Mouse (Mus musculus) megakaryocyte-erythroid progenitor cell, adult 5-6 weeks (primary cell): ENCODE data around the gene Calm3. TPM values are rescaled to one million over a fixed set of nuclear protein-coding genes. Genes with fewer than 3 reads are reported as not detected.
A peak's percentile ranks its signal among the peaks of the same experiment; 100 is the strongest.

Experiments used
- ATAC-seq: replicated peaks from 2 replicates; pipeline ENCODE4 v1.8.0; 2016; ENCODE audit warnings: mild to moderate bottlenecking, inconsistent platforms; ENCODE audit not compliant: severe bottlenecking, poor library complexity, low FRiP score, low TSS enrichment
- total RNA-seq, 2 experiments: library from RNA; stranded (forward) in 1 of 2; stranded (reverse) in 1 of 2; fragments of 200-1000, 215-1000 nt in 1 of 2; fragments of >200 nt in 1 of 2; fragmentation: Nextera tagmentation in 1 of 2; gene quantifications; 2 replicates each; pipeline ENCODE4 v1.2.3; 2014 to 2017

Calm3 gene
- total RNA-seq, 2 experiments from 2014 or later = 291 to 512 TPM

- no peak for ATAC-seq
Observed at GRCm38 (mm10) chr7:16918014-16918413, 5.9 kb downstream of the Calm3 start.

- ATAC-seq = no peak
Observed at GRCm38 (mm10) chr7:16917447-16917846, 6.5 kb downstream of the Calm3 start.

- peak; percentile 24; the same call in 1 of the 2 replicates for ATAC-seq
Observed at GRCm38 (mm10) chr7:16916342-16917265, 7.3 kb downstream of the Calm3 start.

GRCm38 (mm10) chr7:16915461-16916340 lies 8.2 kb downstream of the Calm3 start:
- no peak for ATAC-seq

GRCm38 (mm10) chr7:16914453-16915343 lies 9.2 kb downstream of the Calm3 start:
- no peak for ATAC-seq

- ATAC-seq = peak; percentile 73
Observed at GRCm38 (mm10) chr7:16913806-16914452, 10.0 kb downstream of the Calm3 start.

GRCm38 (mm10) chr7:16912360-16912759 lies 11.6 kb downstream of the Calm3 start:
- no peak for ATAC-seq

- no peak for ATAC-seq
Observed at GRCm38 (mm10) chr7:16911904-16912303, 12.0 kb downstream of the Calm3 start.

- no peak for ATAC-seq
Observed at GRCm38 (mm10) chr7:16909909-16910308, 14.0 kb downstream of the Calm3 start.

GRCm38 (mm10) chr7:16908859-16909258 lies 15.1 kb downstream of the Calm3 start:
- ATAC-seq = no peak

GRCm38 (mm10) chr7:16908367-16908766 lies 15.5 kb downstream of the Calm3 start:
- ATAC-seq = no peak

GRCm38 (mm10) chr7:16907842-16908241 lies 16.1 kb downstream of the Calm3 start:
- ATAC-seq = no peak

- ATAC-seq = no peak
Observed at GRCm38 (mm10) chr7:16906889-16907559, 16.9 kb downstream of the Calm3 start.

GRCm38 (mm10) chr7:16906281-16906680 lies 17.6 kb downstream of the Calm3 start, which contains the start of gene Ptgir:
Ptgir (plus strand) TSS chr7:16906490.
- no peak for ATAC-seq

- peak; percentile 56; the same call in 1 of the 2 replicates for ATAC-seq
Observed at GRCm38 (mm10) chr7:16905491-16906021, 18.4 kb downstream of the Calm3 start.

- ATAC-seq = no peak
Observed at GRCm38 (mm10) chr7:16904120-16904675, 19.7 kb downstream of the Calm3 start.

- ATAC-seq = no peak
Observed at GRCm38 (mm10) chr7:16903439-16903955, 20.4 kb downstream of the Calm3 start.
